ENCODE assay signal across 9 mouse cellular contexts in the genomic region with DNA sequence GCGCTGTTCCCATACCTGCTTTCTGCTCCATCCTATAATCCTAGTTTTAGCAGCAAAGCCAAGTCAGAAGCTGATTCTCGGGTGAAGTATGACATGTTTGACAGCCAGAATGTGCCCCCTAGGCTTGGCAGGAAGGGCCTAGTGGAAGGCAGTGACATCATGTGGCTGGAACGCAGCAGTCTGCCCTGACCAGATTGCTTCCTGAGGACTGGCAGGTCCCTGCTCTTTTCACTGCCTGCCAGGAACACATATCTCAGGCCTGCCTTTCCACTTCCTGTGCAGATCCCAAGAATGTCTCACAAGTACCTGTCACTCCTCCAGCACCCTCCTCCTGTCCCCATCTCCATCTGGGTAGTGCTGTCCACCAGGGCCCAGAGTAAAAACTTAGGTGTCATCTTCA. TPM values are rescaled to one million over a fixed set of nuclear protein-coding genes. Genes with fewer than 3 reads are reported as not detected.
DNase-seq lines count a peak whose midpoint lies in the region; ATAC-seq and TF ChIP-seq lines count a peak whose summit lies in the region.
"Had no signal": no experiment of that assay in that cellular context is flagged by ENCODE, and none has a peak within 500 bp of the region (broad histone marks: within the 10 kb centered on the region; RNA-seq: fewer than 3 reads in every experiment).

No protein-coding gene starts in this region.

- no peak for TF ChIP-seq CTCF in cortical plate, adult 2 months (IDR thresholded peaks at IDR 0.05; ENCODE audit: extremely low read depth, insufficient read depth, low read length)

- TF ChIP-seq POLR2A in cortical plate, adult 2 months (IDR thresholded peaks at IDR 0.05; ENCODE audit: extremely low read depth, insufficient read depth, low read length): no peak

- no peak overlapping the region for H3K9ac ChIP-seq in kidney, embryonic 14.5 days (ENCODE audit: low read depth, low read length)
- H3K9ac ChIP-seq in heart, embryonic 15.5 days: 0 out of 2 replicates have a peak overlapping the region, but pooled peaks have one; percentile 25
- H3K9ac ChIP-seq: liver, embryonic 13.5 days had no signal

- no peaks in the 10 kb centered on the region for H3K27me3 ChIP-seq in kidney, embryonic 14.5 days (ENCODE audit: control insufficient read depth, insufficient read depth, low read length)
- no peaks in the 10 kb centered on the region for H3K27me3 ChIP-seq in heart, embryonic 15.5 days
- H3K27me3 ChIP-seq: liver, embryonic 13.5 days had no signal

- peak; percentile 46 for DNase-seq in kidney, adult 11 months
- DNase-seq in lung, postnatal 25 days (ENCODE audit: low spot score): peak; percentile 48
- DNase-seq in thymus, postnatal 4 days: no peak
- no peak for DNase-seq in left cerebral cortex, adult 11 months (ENCODE audit: low spot score)
- DNase-seq in left cerebral cortex, adult 8-10 months (ENCODE audit: low spot score in 2 of 2): no peak
- DNase-seq: liver, embryonic 13.5 days had no signal

- peaks cover 64% of the 10 kb centered on the region for H3K36me3 ChIP-seq in kidney, embryonic 14.5 days (ENCODE audit: control insufficient read depth, insufficient read depth, low read length)
- H3K36me3 ChIP-seq in heart, embryonic 15.5 days: peaks cover 47% of the 10 kb centered on the region

- H3K4me3 ChIP-seq in kidney, embryonic 14.5 days (ENCODE audit: low read length): no peak overlapping the region
- H3K4me3 ChIP-seq in cortical plate, adult 2 months (ENCODE audit: insufficient read depth, low read length): no peak overlapping the region
- H3K4me3 ChIP-seq in heart, embryonic 15.5 days: 0 out of 2 replicates have a peak overlapping the region, but pooled peaks have one; percentile 29
- H3K4me3 ChIP-seq: liver, embryonic 13.5 days had no signal

- ATAC-seq in kidney, embryonic 14.5 days (ENCODE audit: low FRiP score, low TSS enrichment): no peak
- peak; percentile 83 for ATAC-seq in heart, embryonic 15.5 days (replicated peaks; ENCODE audit: insufficient number of reproducible peaks, insufficient read depth, low FRiP score, low read depth)

- no peak overlapping the region for H3K4me2 ChIP-seq in kidney, embryonic 14.5 days (replicated peaks; ENCODE audit: low read depth, low read length)
- peak overlapping the region; percentile 60 for H3K4me2 ChIP-seq in heart, embryonic 15.5 days
- H3K4me2 ChIP-seq: liver, embryonic 13.5 days had no signal

- no peaks in the 10 kb centered on the region for H3K9me3 ChIP-seq in kidney, embryonic 14.5 days (ENCODE audit: control insufficient read depth, low read length)
- H3K9me3 ChIP-seq in heart, embryonic 15.5 days (replicated peaks): no peaks in the 10 kb centered on the region
- H3K9me3 ChIP-seq: liver, embryonic 13.5 days had no signal

- no peaks in the 10 kb centered on the region for H3K4me1 ChIP-seq in kidney, embryonic 14.5 days (ENCODE audit: control insufficient read depth, insufficient read depth, low read length)
- H3K4me1 ChIP-seq in cortical plate, adult 2 months (ENCODE audit: control insufficient read depth, insufficient read depth, low read length): peaks cover 29% of the 10 kb centered on the region
- peaks cover 49% of the 10 kb centered on the region for H3K4me1 ChIP-seq in heart, embryonic 15.5 days (replicated peaks)
- H3K4me1 ChIP-seq: liver, embryonic 13.5 days had no signal

- 80% methylated on average over 3 of the region's 3 CpGs for WGBS in kidney, embryonic 14.5 days
- WGBS in heart, embryonic 15.5 days: 22% methylated on average over 3 of the region's 3 CpGs

- no peak overlapping the region for H3K27ac ChIP-seq in kidney, embryonic 14.5 days (ENCODE audit: low read depth, low read length)
- H3K27ac ChIP-seq in cortical plate, adult 2 months (ENCODE audit: insufficient read depth, low read length): peak overlapping the region; percentile 85; the same call in 1 of the 2 replicates
- peak overlapping the region; percentile 99 for H3K27ac ChIP-seq in heart, embryonic 15.5 days
- H3K27ac ChIP-seq: liver, embryonic 13.5 days had no signal

RNA-seq across cellular contexts. Expression of a gene that starts 27.8 kb away (rescaled TPM):
- polyA plus RNA-seq in kidney, embryonic 14.5 days (2014; fragmentation: Nextera tagmentation; extraction: Ambion mirVana): 48.4 and 57.8 TPM in 2 replicates
- 13.4 and 14.3 TPM in 2 replicates for polyA plus RNA-seq in cortical plate, adult 2 months (2012; rRNA removed)
- 37.9 and 39.2 TPM in 2 replicates for polyA plus RNA-seq in heart, embryonic 15.5 days (2015; fragmentation: Nextera tagmentation; extraction: Ambion mirVana)
- 10 to 100 TPM; 20.6 to 27.1 (median 26.2) TPM for total RNA-seq in left cerebral cortex, adult 8-10 months (2022)

Comparison
In these comparisons a context has a peak if more than half of its experiments do, and no peak if none do; other contexts are left out.
1. DNase-seq: peak in kidney, adult 11 months (single experiment) and lung, postnatal 25 days (single experiment); none in thymus, postnatal 4 days (single experiment), left cerebral cortex, adult 11 months (single experiment) and left cerebral cortex, adult 8-10 months (0 of 2).